Mouse (Mus musculus): ENCODE results near the gene Cacna1g. TPM values are rescaled to one million over a fixed set of nuclear protein-coding genes. Genes with fewer than 3 reads are reported as not detected.

Cacna1g gene
- polyA plus RNA-seq, 1 experiment from 2014 or later = 6.6 TPM

DNA sequence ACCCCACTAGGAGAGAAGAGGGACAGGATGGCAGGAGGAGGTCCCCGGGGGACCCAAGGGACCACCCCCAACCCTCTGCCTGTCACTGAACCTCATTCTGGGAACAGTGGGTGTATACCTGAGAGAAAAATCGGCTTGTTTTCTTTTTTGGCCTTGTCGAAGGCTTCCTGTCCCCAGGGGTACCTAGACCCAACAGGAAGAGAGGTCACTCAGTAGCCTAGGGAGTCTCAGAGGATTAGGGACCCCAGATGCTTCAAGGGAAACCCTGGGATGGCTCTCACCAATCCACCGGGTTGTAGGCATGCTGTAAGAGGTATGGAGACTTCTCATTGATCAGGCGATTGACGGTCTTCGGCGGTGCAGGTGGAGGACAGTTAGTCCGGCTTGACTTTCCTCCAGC lies 10.6 kb upstream of the Cacna1g start:
- Histone ChIP-seq H3K27me3 (ENCODE audit: control insufficient read depth, insufficient read depth, low read depth, low read length) (peaks cover 2% of the 10 kb centered on the region; the same call in 1 of the 2 replicates), H3K9ac (ENCODE audit: low read length) (no peak overlapping the region)

GRCm38 (mm10) chr11:94483921-94484320 lies 9.9 kb upstream of the Cacna1g start:
- Histone ChIP-seq H3K4me2 (ENCODE audit: low read depth, low read length) (no peak overlapping the region), H3K4me1 (replicated peaks; ENCODE audit: control insufficient read depth, insufficient read depth, low read length) (peaks cover 2% of the 10 kb centered on the region; the same call in 1 of the 2 replicates), H3K36me3 (ENCODE audit: control insufficient read depth, insufficient read depth, low read length) (no peaks in the 10 kb centered on the region), H3K4me3 (ENCODE audit: low read length) (no peak overlapping the region), H3K27ac (ENCODE audit: low read length) (no peak overlapping the region), H3K9me3 (ENCODE audit: control insufficient read depth, low read length) (no peaks in the 10 kb centered on the region), H3K27me3 (ENCODE audit: control insufficient read depth, insufficient read depth, low read depth, low read length) (peaks cover 2% of the 10 kb centered on the region; the same call in 1 of the 2 replicates), H3K9ac (ENCODE audit: low read length) (no peak overlapping the region)
- ATAC-seq (ENCODE audit: low read depth) = no peak
- whole genome bisulfite sequencing = 72% methylated on average over 14 of the region's 14 CpGs

More for the DNA sequence above, 10.6 kb upstream of the Cacna1g start:
- no peak overlapping the region for H3K4me2 ChIP-seq (ENCODE audit: low read depth, low read length)
- H3K4me3 ChIP-seq (ENCODE audit: low read length) = no peak overlapping the region
- H3K9me3 ChIP-seq (ENCODE audit: control insufficient read depth, low read length) = no peaks in the 10 kb centered on the region
- H3K27ac ChIP-seq (ENCODE audit: low read length) = no peak overlapping the region
- no peak for ATAC-seq (ENCODE audit: low read depth)
- peaks cover 3% of the 10 kb centered on the region; the same call in 1 of the 2 replicates for H3K4me1 ChIP-seq (replicated peaks; ENCODE audit: control insufficient read depth, insufficient read depth, low read length)
- 87% methylated on average over 9 of the region's 9 CpGs for WGBS
- H3K36me3 ChIP-seq (ENCODE audit: control insufficient read depth, insufficient read depth, low read length) = no peaks in the 10 kb centered on the region

DNA sequence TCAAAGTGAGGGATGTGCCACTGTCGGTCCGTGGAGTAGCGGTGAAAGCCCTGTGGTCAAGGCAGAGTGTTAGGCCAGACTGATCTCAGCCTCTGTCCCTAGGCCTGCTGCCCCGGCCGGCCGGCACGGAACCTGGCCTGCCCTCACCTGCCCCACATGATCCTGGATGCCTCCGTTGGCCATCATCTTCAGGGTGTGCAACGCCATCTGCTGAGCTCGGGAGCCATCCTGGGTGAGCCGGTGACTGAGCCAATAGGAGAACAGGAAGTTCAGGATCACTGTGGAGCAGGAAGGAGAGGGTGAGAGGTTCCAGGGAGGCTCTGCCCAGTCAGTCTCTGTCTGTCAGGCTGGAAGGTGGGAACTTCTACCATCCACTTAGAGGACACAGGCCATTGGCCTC lies 9.4 kb upstream of the Cacna1g start:
- H3K27me3 ChIP-seq (ENCODE audit: control insufficient read depth, insufficient read depth, low read depth, low read length) = peaks cover 2% of the 10 kb centered on the region; the same call in 1 of the 2 replicates
- H3K4me2 ChIP-seq (ENCODE audit: low read depth, low read length) = no peak overlapping the region
- H3K4me3 ChIP-seq (ENCODE audit: low read length) = no peak overlapping the region
- H3K9ac ChIP-seq (ENCODE audit: low read length) = no peak overlapping the region
- 78% methylated on average over 11 of the region's 11 CpGs for WGBS
- no peaks in the 10 kb centered on the region for H3K9me3 ChIP-seq (ENCODE audit: control insufficient read depth, low read length)
- no peak for ATAC-seq (ENCODE audit: low read depth)
- no peak overlapping the region for H3K27ac ChIP-seq (ENCODE audit: low read length)
- no peaks in the 10 kb centered on the region for H3K36me3 ChIP-seq (ENCODE audit: control insufficient read depth, insufficient read depth, low read length)
- peaks cover 2% of the 10 kb centered on the region; the same call in 1 of the 2 replicates for H3K4me1 ChIP-seq (replicated peaks; ENCODE audit: control insufficient read depth, insufficient read depth, low read length)

DNA sequence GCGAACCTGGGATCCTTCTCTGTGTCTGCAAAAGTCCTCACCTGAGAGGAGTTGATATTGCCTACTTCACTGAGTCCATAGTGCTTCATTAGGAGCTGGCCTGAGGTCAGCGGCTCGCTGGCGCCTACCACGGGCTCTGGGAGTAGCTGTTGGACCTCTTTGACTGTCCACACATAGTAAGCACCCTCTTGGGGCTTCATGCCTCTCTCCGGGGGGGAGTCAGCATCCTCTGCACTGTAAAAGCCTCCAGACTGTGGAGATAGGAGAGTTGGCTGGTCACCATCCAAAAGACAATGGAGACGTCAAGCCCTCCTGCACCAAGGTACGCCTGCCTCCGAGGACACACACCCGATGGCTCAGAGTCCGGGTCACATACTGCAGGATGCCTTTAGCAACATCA lies 8.7 kb upstream of the Cacna1g start:
- Histone ChIP-seq H3K4me3 (ENCODE audit: low read length) (no peak overlapping the region), H3K4me1 (replicated peaks; ENCODE audit: control insufficient read depth, insufficient read depth, low read length) (peaks cover 2% of the 10 kb centered on the region; the same call in 1 of the 2 replicates), H3K9ac (ENCODE audit: low read length) (no peak overlapping the region), H3K4me2 (ENCODE audit: low read depth, low read length) (no peak overlapping the region), H3K27me3 (ENCODE audit: control insufficient read depth, insufficient read depth, low read depth, low read length) (peaks cover 2% of the 10 kb centered on the region; the same call in 1 of the 2 replicates), H3K9me3 (ENCODE audit: control insufficient read depth, low read length) (no peaks in the 10 kb centered on the region), H3K27ac (ENCODE audit: low read length) (no peak overlapping the region), H3K36me3 (ENCODE audit: control insufficient read depth, insufficient read depth, low read length) (no peaks in the 10 kb centered on the region)
- ATAC-seq (ENCODE audit: low read depth) = no peak
- 91% methylated on average over 11 of the region's 11 CpGs for WGBS

- ATAC-seq (ENCODE audit: low read depth) = no peak
- 88% methylated on average over 7 of the region's 7 CpGs for WGBS
- H3K36me3 ChIP-seq (ENCODE audit: control insufficient read depth, insufficient read depth, low read length) = no peaks in the 10 kb centered on the region
- H3K27ac ChIP-seq (ENCODE audit: low read length) = no peak overlapping the region
- no peak overlapping the region for H3K4me2 ChIP-seq (ENCODE audit: low read depth, low read length)
- no peak overlapping the region for H3K9ac ChIP-seq (ENCODE audit: low read length)
- H3K27me3 ChIP-seq (ENCODE audit: control insufficient read depth, insufficient read depth, low read depth, low read length) = peaks cover 2% of the 10 kb centered on the region; the same call in 1 of the 2 replicates
- peaks cover 2% of the 10 kb centered on the region; the same call in 1 of the 2 replicates for H3K4me1 ChIP-seq (replicated peaks; ENCODE audit: control insufficient read depth, insufficient read depth, low read length)
- no peak overlapping the region for H3K4me3 ChIP-seq (ENCODE audit: low read length)
- H3K9me3 ChIP-seq (ENCODE audit: control insufficient read depth, low read length) = no peaks in the 10 kb centered on the region
Measured at GRCm38 (mm10) chr11:94481963-94482362, 8.0 kb upstream of the Cacna1g start.

DNA sequence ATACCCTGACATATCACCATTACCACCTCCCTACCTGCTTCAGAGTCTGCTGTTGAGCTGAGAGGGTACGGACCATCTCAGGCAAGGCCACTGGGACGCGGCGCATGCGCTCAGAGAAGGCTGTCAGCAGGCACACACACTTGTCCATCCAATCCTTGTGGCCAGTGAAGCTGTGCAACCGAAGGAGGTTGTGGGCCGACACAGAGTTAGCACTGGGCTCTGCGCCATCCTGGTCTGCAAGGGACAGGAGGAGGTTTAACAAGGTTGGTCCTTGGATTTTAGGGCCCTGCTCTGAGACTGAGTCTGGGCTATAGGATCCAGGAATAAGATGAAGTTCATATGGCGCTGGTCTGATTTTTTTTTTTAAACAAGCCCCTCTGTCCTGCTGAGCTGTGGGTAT lies 6.4 kb upstream of the Cacna1g start:
- Histone ChIP-seq H3K36me3 (ENCODE audit: control insufficient read depth, insufficient read depth, low read length) (no peaks in the 10 kb centered on the region), H3K4me2 (ENCODE audit: low read depth, low read length) (no peak overlapping the region), H3K27ac (ENCODE audit: low read length) (no peak overlapping the region), H3K27me3 (ENCODE audit: control insufficient read depth, insufficient read depth, low read depth, low read length) (peaks cover 9% of the 10 kb centered on the region), H3K4me3 (ENCODE audit: low read length) (no peak overlapping the region), H3K9me3 (ENCODE audit: control insufficient read depth, low read length) (no peaks in the 10 kb centered on the region), H3K4me1 (replicated peaks; ENCODE audit: control insufficient read depth, insufficient read depth, low read length) (peaks cover 3% of the 10 kb centered on the region; the same call in 1 of the 2 replicates), H3K9ac (ENCODE audit: low read length) (no peak overlapping the region)
- ATAC-seq (ENCODE audit: low read depth) = no peak
- 85% methylated on average over 9 of the region's 9 CpGs for WGBS

DNA sequence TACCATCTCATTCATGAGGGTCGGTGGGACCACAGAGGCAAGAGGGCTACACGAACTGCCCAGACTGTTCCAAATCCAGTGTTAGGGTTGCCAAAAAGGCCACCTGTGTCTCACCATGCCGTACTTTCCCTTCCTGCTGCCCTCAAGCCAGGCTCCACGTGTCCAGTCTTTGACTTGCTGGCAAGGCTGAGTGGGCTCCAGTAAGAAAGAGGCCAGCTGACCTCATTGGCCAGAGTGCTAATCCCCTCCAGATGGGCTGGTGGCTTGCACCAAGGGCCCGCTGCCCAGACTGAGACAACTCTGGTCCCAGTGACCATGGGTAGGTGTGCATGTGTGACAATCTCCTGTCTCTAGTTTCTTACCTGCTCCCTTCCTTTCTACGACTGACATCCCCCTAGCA lies 3.7 kb upstream of the Cacna1g start:
- Histone ChIP-seq H3K4me1 (replicated peaks; ENCODE audit: control insufficient read depth, insufficient read depth, low read length) (peaks cover 21% of the 10 kb centered on the region), H3K27me3 (ENCODE audit: control insufficient read depth, insufficient read depth, low read depth, low read length) (peaks cover 29% of the 10 kb centered on the region), H3K9ac (ENCODE audit: low read length) (no peak overlapping the region), H3K4me3 (ENCODE audit: low read length) (no peak overlapping the region), H3K4me2 (ENCODE audit: low read depth, low read length) (no peak overlapping the region), H3K27ac (ENCODE audit: low read length) (no peak overlapping the region), H3K36me3 (ENCODE audit: control insufficient read depth, insufficient read depth, low read length) (no peaks in the 10 kb centered on the region), H3K9me3 (ENCODE audit: control insufficient read depth, low read length) (no peaks in the 10 kb centered on the region)
- WGBS = 69% methylated on average over 6 of the region's 6 CpGs
- ATAC-seq (ENCODE audit: low read depth) = no peak

- H3K4me2 ChIP-seq (ENCODE audit: low read depth, low read length) = no peak overlapping the region
- peaks cover 37% of the 10 kb centered on the region for H3K27me3 ChIP-seq (ENCODE audit: control insufficient read depth, insufficient read depth, low read depth, low read length)
- ATAC-seq (ENCODE audit: low read depth) = no peak
- no peak overlapping the region for H3K27ac ChIP-seq (ENCODE audit: low read length)
- 23% methylated on average over 11 of the region's 11 CpGs for WGBS
- H3K9ac ChIP-seq (ENCODE audit: low read length) = no peak overlapping the region
- no peak overlapping the region for H3K4me3 ChIP-seq (ENCODE audit: low read length)
- no peaks in the 10 kb centered on the region for H3K36me3 ChIP-seq (ENCODE audit: control insufficient read depth, insufficient read depth, low read length)
- H3K4me1 ChIP-seq (replicated peaks; ENCODE audit: control insufficient read depth, insufficient read depth, low read length) = peaks cover 25% of the 10 kb centered on the region
- no peaks in the 10 kb centered on the region for H3K9me3 ChIP-seq (ENCODE audit: control insufficient read depth, low read length)
Measured at GRCm38 (mm10) chr11:94475722-94476121, 1.7 kb upstream of the Cacna1g start.

GRCm38 (mm10) chr11:94474544-94474910 lies 529 bp upstream of the Cacna1g start:
- peak overlapping the region; percentile 61 for H3K4me3 ChIP-seq (ENCODE audit: low read length)
- H3K27me3 ChIP-seq (ENCODE audit: control insufficient read depth, insufficient read depth, low read depth, low read length) = peaks cover 37% of the 10 kb centered on the region
- 3% methylated on average over 11 of the region's 11 CpGs for WGBS
- peaks cover 30% of the 10 kb centered on the region for H3K4me1 ChIP-seq (replicated peaks; ENCODE audit: control insufficient read depth, insufficient read depth, low read length)
- no peak for ATAC-seq (ENCODE audit: low read depth)
- H3K9me3 ChIP-seq (ENCODE audit: control insufficient read depth, low read length) = no peaks in the 10 kb centered on the region
- peak overlapping the region; percentile 95 for H3K4me2 ChIP-seq (ENCODE audit: low read depth, low read length)
- peak overlapping the region; percentile 92 for H3K27ac ChIP-seq (ENCODE audit: low read length)
- H3K9ac ChIP-seq (ENCODE audit: low read length) = peak overlapping the region; percentile 52
- H3K36me3 ChIP-seq (ENCODE audit: control insufficient read depth, insufficient read depth, low read length) = no peaks in the 10 kb centered on the region
